In genomic region chr14:24901726-24902125, GRCm38 (mm10) we compare ENCODE assay signal across 25 mouse cellular contexts.
A peak's percentile ranks its signal among the peaks of the same experiment; 100 is the strongest.
DNase-seq lines count a peak whose midpoint lies in the region; ATAC-seq and TF ChIP-seq lines count a peak whose summit lies in the region.
"Had no signal": no experiment of that assay in that cellular context is flagged by ENCODE, and none has a peak within 500 bp of the region (broad histone marks: within the 10 kb centered on the region; RNA-seq: fewer than 3 reads in every experiment).

No protein-coding gene starts in this region.

- WGBS in hindbrain, embryonic 10.5 days: 67% methylated on average over 7 of the region's 7 CpGs
- 62% methylated on average over 7 of the region's 7 CpGs for WGBS in hindbrain, embryonic 11.5 days
- 52% methylated on average over 7 of the region's 7 CpGs for WGBS in embryonic facial prominence, embryonic 10.5 days
- 57% methylated on average over 7 of the region's 7 CpGs for WGBS in limb, embryonic 10.5 days

- ATAC-seq in hindbrain, embryonic 11.5 days (ENCODE audit: low FRiP score): no peak
- ATAC-seq: activated CD4-positive, CD25-positive, alpha-beta regulatory T cell, adult 4 months had no signal

- H3K4me1 ChIP-seq in hindbrain, embryonic 10.5 days (replicated peaks): peaks cover 25% of the 10 kb centered on the region
- no peaks in the 10 kb centered on the region for H3K4me1 ChIP-seq in hindbrain, embryonic 11.5 days (replicated peaks; ENCODE audit: control insufficient read depth, insufficient read depth, low read length)
- H3K4me1 ChIP-seq in embryonic facial prominence, embryonic 10.5 days: peaks cover 44% of the 10 kb centered on the region
- peaks cover 58% of the 10 kb centered on the region for H3K4me1 ChIP-seq in limb, embryonic 10.5 days

- no peaks in the 10 kb centered on the region for H3K9me3 ChIP-seq in hindbrain, embryonic 10.5 days
- H3K9me3 ChIP-seq in hindbrain, embryonic 11.5 days (ENCODE audit: control insufficient read depth, low read length): no peaks in the 10 kb centered on the region
- no peaks in the 10 kb centered on the region for H3K9me3 ChIP-seq in embryonic facial prominence, embryonic 10.5 days
- no peaks in the 10 kb centered on the region for H3K9me3 ChIP-seq in limb, embryonic 10.5 days (replicated peaks)
- H3K9me3 ChIP-seq: forebrain, embryonic 15.5 days; megakaryocyte, embryonic 14.5 days had no signal

- no peak overlapping the region for H3K9ac ChIP-seq in hindbrain, embryonic 11.5 days (ENCODE audit: low read depth, low read length)
- H3K9ac ChIP-seq: forebrain, embryonic 15.5 days had no signal

- 0 out of 2 replicates have a peak overlapping the region, but pooled peaks have one; percentile 0 for H3K27ac ChIP-seq in gastrocnemius, adult 2 months
- H3K27ac ChIP-seq in hindbrain, embryonic 10.5 days: 0 out of 2 replicates have a peak overlapping the region, but pooled peaks have one; percentile 50
- H3K27ac ChIP-seq in hindbrain, embryonic 11.5 days (ENCODE audit: low read depth, low read length): no peak overlapping the region
- peak overlapping the region; percentile 87 for H3K27ac ChIP-seq in embryonic facial prominence, embryonic 10.5 days (replicated peaks)
- H3K27ac ChIP-seq in limb, embryonic 10.5 days: peak overlapping the region; percentile 90
- H3K27ac ChIP-seq: hindbrain, postnatal 0 days had no signal

- no peaks in the 10 kb centered on the region for H3K36me3 ChIP-seq in hindbrain, embryonic 10.5 days
- no peaks in the 10 kb centered on the region for H3K36me3 ChIP-seq in hindbrain, embryonic 11.5 days (ENCODE audit: control insufficient read depth, insufficient read depth, low read length)
- H3K36me3 ChIP-seq in embryonic facial prominence, embryonic 10.5 days (replicated peaks): no peaks in the 10 kb centered on the region
- no peaks in the 10 kb centered on the region for H3K36me3 ChIP-seq in limb, embryonic 10.5 days
- H3K36me3 ChIP-seq: forebrain, embryonic 15.5 days; G1E had no signal

- no peak for DNase-seq in gastrocnemius, adult 2 months
- no peak for DNase-seq in gastrocnemius, postnatal 10 days
- no peak for DNase-seq in hindbrain, embryonic 10.5 days (ENCODE audit: low spot score)
- DNase-seq in hindbrain, embryonic 11.5 days (ENCODE audit: low spot score): no peak
- peak; percentile 34 for DNase-seq in embryonic facial prominence, embryonic 10.5 days (ENCODE audit: low spot score)
- DNase-seq in limb, embryonic 10.5 days (ENCODE audit: low spot score): no peak
- no peak for DNase-seq in kidney, adult 8-10 months
- no peak for DNase-seq in testis, postnatal 10 days (ENCODE audit: low spot score)
- DNase-seq: adrenal gland, postnatal 10 days; cerebellum, adult 11 months; cerebellum, postnatal 10 days; embryo, embryonic 11 days; heart, adult 18-20 months; heart, postnatal 4 days; kidney, adult 18-20 months; kidney, postnatal 10 days; lung, postnatal 14 days; retina, postnatal 1 day; right cerebral cortex, postnatal 4 days had no signal

- H3K4me3 ChIP-seq in gastrocnemius, adult 2 months: no peak overlapping the region
- H3K4me3 ChIP-seq in hindbrain, embryonic 10.5 days: no peak overlapping the region
- no peak overlapping the region for H3K4me3 ChIP-seq in hindbrain, embryonic 11.5 days (ENCODE audit: low read depth, low read length)
- no peak overlapping the region for H3K4me3 ChIP-seq in embryonic facial prominence, embryonic 10.5 days
- H3K4me3 ChIP-seq in limb, embryonic 10.5 days: no peak overlapping the region
- H3K4me3 ChIP-seq: erythroblast, embryonic 14.5 days; forebrain, embryonic 15.5 days; megakaryocyte, embryonic 14.5 days had no signal

- intact Hi-C loops in gastrocnemius, adult 2 months (cut with DNase I): no loop called here

- H3K4me2 ChIP-seq in hindbrain, embryonic 11.5 days (replicated peaks; ENCODE audit: low read depth, low read length): no peak overlapping the region
- H3K4me2 ChIP-seq: forebrain, embryonic 15.5 days had no signal

- TF ChIP-seq CTCF in gastrocnemius, adult 2 months (IDR thresholded peaks at IDR 0.05): no peak

- no peaks in the 10 kb centered on the region for H3K27me3 ChIP-seq in hindbrain, embryonic 10.5 days (ENCODE audit: insufficient read depth, poor library complexity, severe bottlenecking)
- H3K27me3 ChIP-seq in hindbrain, embryonic 11.5 days (ENCODE audit: control insufficient read depth, insufficient read depth, low read length): no peaks in the 10 kb centered on the region
- H3K27me3 ChIP-seq in embryonic facial prominence, embryonic 10.5 days (replicated peaks; ENCODE audit: low read depth, poor library complexity, severe bottlenecking): no peaks in the 10 kb centered on the region
- H3K27me3 ChIP-seq in limb, embryonic 10.5 days (ENCODE audit: low read depth, poor library complexity, severe bottlenecking): no peaks in the 10 kb centered on the region
- H3K27me3 ChIP-seq: forebrain, embryonic 15.5 days had no signal
